Mouse (Mus musculus) liver, embryonic 14.5 days (tissue): Measurements from ENCODE around the gene Brox.

Experiments
- CTCF ChIP-seq: IDR thresholded peaks from 2 replicates; pipeline ENCODE4 v1.5.1; 2016; ENCODE audit warnings: antibody characterized with exemption, low read depth, control low read depth
- EP300 ChIP-seq: IDR thresholded peaks from 2 replicates; pipeline ENCODE4 v1.6.1; 2016; ENCODE audit warnings: antibody characterized with exemption, low read depth

DNA sequence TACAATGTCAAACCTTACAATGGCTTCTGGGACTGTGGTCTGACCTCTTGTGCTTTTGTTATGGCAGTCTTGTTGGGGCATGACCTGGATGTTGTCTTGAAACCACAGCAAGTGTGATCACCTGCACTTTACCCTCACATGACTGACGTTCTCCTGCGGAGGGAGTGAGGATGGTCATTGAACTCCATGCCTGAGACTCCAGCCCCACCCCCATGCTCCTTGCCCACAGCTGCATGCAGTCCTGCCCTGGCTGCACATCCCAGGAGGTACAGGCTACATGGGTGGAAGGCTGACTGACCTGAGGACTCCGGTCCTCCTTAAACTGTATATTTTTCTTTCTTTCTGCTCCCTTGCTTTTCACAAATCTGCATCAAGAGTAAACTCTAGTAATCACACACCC, 22.7 kb downstream of the Brox start:
- TF ChIP-seq CTCF = no peak
- TF ChIP-seq EP300 = no peak
